Mouse (Mus musculus) lung, adult 2 months (tissue): ENCODE measurements around the gene Gm40193. TPM values are rescaled to one million over a fixed set of nuclear protein-coding genes. Genes with fewer than 3 reads are reported as not detected.
A peak's percentile ranks its signal among the peaks of the same experiment; 100 is the strongest.

ENCODE experiments used
- DNase-seq: peaks from one replicate; pipeline ENCODE4 v3.0.0; 2022
- H3K4me1 ChIP-seq: fragments of 200-500 bp; 2 replicates; pipeline ENCODE4 v1.6.1; 2011; ENCODE audit warnings: low read length; ENCODE audit not compliant: control insufficient read depth, insufficient read depth
- H3K4me3 ChIP-seq: fragments of 200-500 bp; replicated peaks from 2 replicates; pipeline ENCODE3; 2011; ENCODE audit warnings: low read depth, mild to moderate bottlenecking, control low read depth, low read length; ENCODE audit errors: extremely low read depth
- CTCF ChIP-seq: fragments of 200-500 bp; IDR thresholded peaks from 2 replicates; pipeline ENCODE4 v1.5.1; 2011; ENCODE audit warnings: mild to moderate bottlenecking, low read length, control low read depth; ENCODE audit not compliant: insufficient read depth
- POLR2A ChIP-seq: fragments of 200-500 bp; IDR thresholded peaks from 2 replicates; pipeline ENCODE4 v1.6.1; 2011; ENCODE audit warnings: low read depth, mild to moderate bottlenecking, control low read depth, low read length, borderline replicate concordance; ENCODE audit errors: extremely low read depth
- WGBS: fragments of 180-500 bp; shearing (Covaris S2); methylation state at CpG from one replicate; pipeline ENCODE4 v1.1.7; 2018; 5-methylcytosine and 5-hydroxymethylcytosine counted together
- polyA plus RNA-seq: library from polyadenylated mRNA; depleted of rRNA; stranded (reverse); fragments of >200 nt; gene quantifications from 2 replicates; pipeline ENCODE4 v1.2.3, GENCODE M21; 2012

Gene Gm40193
- polyA plus RNA-seq, 1 experiment = not detected

- no peak overlapping the region for H3K4me3 ChIP-seq
- TF ChIP-seq POLR2A = no peak
- no peak for TF ChIP-seq CTCF
- H3K4me1 ChIP-seq = peaks cover 3% of the 10 kb centered on the region
- DNase-seq = no peak
- 66% methylated on average over 7 of the region's 7 CpGs for WGBS
Measured at GRCm38 (mm10) chr11:70566586-70566985, 33.8 kb upstream of the Gm40193 start.

- TF ChIP-seq CTCF (no peak), POLR2A (no peak)
- WGBS = 32% methylated on average over 4 of the region's 4 CpGs
- no peak for DNase-seq
- Histone ChIP-seq H3K4me3 (no peak overlapping the region), H3K4me1 (peaks cover 3% of the 10 kb centered on the region)
Measured at GRCm38 (mm10) chr11:70564276-70564873, 31.6 kb upstream of the Gm40193 start.

GRCm38 (mm10) chr11:70563470-70564275, 30.9 kb upstream of the Gm40193 start:
- DNase-seq = peak; percentile 54
- TF ChIP-seq POLR2A = peak; percentile 12; the same call in 1 of the 2 replicates
- no peak for TF ChIP-seq CTCF
- Histone ChIP-seq H3K4me1 (peaks cover 3% of the 10 kb centered on the region), H3K4me3 (peak overlapping the region; percentile 75)
- WGBS = 2% methylated on average over 25 of the region's 25 CpGs

GRCm38 (mm10) chr11:70562995-70563469, 30.3 kb upstream of the Gm40193 start:
- 1% methylated on average over 25 of the region's 31 CpGs for WGBS
- peaks cover 3% of the 10 kb centered on the region for H3K4me1 ChIP-seq
- no peak for TF ChIP-seq CTCF
- no peak for TF ChIP-seq POLR2A
- no peak for DNase-seq
- peak overlapping the region; percentile 75 for H3K4me3 ChIP-seq

GRCm38 (mm10) chr11:70562287-70562994, 29.7 kb upstream of the Gm40193 start, which contains the start of gene Mink1:
Mink1 (plus strand) TSS chr11:70562881.
- H3K4me3 ChIP-seq = peak within 1 kb of the TSS; percentile 97
- H3K4me1 ChIP-seq = peaks cover 3% of the 10 kb centered on the region
- TF ChIP-seq CTCF = no peak
- TF ChIP-seq POLR2A = peak; percentile 57; the same call in 1 of the 2 replicates
- under 1% methylated on average over 55 of the region's 57 CpGs for WGBS
- DNase-seq = peak; percentile 84

GRCm38 (mm10) chr11:70561937-70562286, 29.2 kb upstream of the Gm40193 start:
- TF ChIP-seq CTCF = no peak
- no peak for TF ChIP-seq POLR2A
- DNase-seq = no peak
- WGBS = 0% methylated on average over 2 of the region's 2 CpGs
- Histone ChIP-seq H3K4me1 (peaks cover 3% of the 10 kb centered on the region), H3K4me3 (peak overlapping the region; percentile 97)

GRCm38 (mm10) chr11:70557545-70557944, 24.8 kb upstream of the Gm40193 start:
- peaks cover 3% of the 10 kb centered on the region for H3K4me1 ChIP-seq
- TF ChIP-seq CTCF (no peak), POLR2A (no peak)
- DNase-seq = no peak
- 87% methylated on average over 9 of the region's 9 CpGs for WGBS
- H3K4me3 ChIP-seq = no peak overlapping the region

- no peak for DNase-seq
- WGBS = 28% methylated on average over 7 of the region's 7 CpGs
- Histone ChIP-seq H3K4me3 (no peak overlapping the region), H3K4me1 (no peaks in the 10 kb centered on the region)
- no peak for TF ChIP-seq CTCF
Measured at GRCm38 (mm10) chr11:70553940-70554339, 21.2 kb upstream of the Gm40193 start.

GRCm38 (mm10) chr11:70551526-70551925, 18.8 kb upstream of the Gm40193 start:
- Histone ChIP-seq H3K4me3 (no peak overlapping the region), H3K4me1 (no peaks in the 10 kb centered on the region)
- TF ChIP-seq POLR2A = no peak
- WGBS = 95% methylated on average over 8 of the region's 8 CpGs
- DNase-seq = no peak

GRCm38 (mm10) chr11:70544496-70544895, 11.8 kb upstream of the Gm40193 start:
- TF ChIP-seq POLR2A (no peak), CTCF (no peak)
- Histone ChIP-seq H3K4me3 (no peak overlapping the region), H3K4me1 (no peaks in the 10 kb centered on the region; the same call in 1 of the 2 replicates)
- 64% methylated on average over 7 of the region's 7 CpGs for WGBS
- DNase-seq = no peak

GRCm38 (mm10) chr11:70541415-70541814, 8.7 kb upstream of the Gm40193 start:
- H3K4me1 ChIP-seq = no peaks in the 10 kb centered on the region; the same call in 1 of the 2 replicates
- TF ChIP-seq POLR2A = no peak
- TF ChIP-seq CTCF = no peak
- H3K4me3 ChIP-seq = no peak overlapping the region
- DNase-seq = no peak
- WGBS = 63% methylated on average over 5 of the region's 5 CpGs
